Mouse (Mus musculus): ENCODE results near the gene Phpt1.
A peak's percentile ranks its signal among the peaks of the same experiment; 100 is the strongest.

Gene Phpt1

DNA sequence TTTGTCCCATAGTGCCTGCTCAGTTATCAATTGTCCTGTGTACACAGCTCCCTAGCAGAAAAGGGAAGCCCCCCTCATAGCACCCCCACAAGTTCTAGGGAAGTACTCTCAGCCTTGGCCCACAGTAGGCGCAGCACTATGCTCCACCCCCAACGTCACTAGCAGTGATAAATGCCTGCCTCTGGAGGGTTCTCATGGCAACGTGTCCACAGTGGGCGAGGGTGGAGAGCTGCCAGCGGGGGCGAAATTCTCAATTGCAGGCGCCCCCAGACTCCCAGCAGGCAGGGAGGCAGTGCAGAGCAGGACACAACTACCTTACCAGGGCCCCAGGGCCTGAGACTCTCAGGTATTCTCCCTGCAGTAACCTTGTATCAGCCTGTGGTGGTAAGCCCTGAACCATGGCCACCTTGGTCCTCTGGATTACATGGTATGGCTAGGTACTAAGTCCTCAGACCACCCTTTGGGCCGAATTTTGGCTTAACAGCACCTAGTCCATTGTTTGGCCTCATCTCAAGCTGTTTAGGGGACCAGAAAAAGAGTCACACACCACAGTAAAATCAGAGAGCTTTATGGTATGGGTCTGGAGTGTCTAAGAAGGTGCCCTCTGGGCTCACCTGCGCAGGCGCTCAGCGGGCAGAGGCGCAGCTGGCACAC, 7.6 kb upstream of the Phpt1 start:
- peak in 1 of 2 experiments; percentile 49 for DNase-seq

DNA sequence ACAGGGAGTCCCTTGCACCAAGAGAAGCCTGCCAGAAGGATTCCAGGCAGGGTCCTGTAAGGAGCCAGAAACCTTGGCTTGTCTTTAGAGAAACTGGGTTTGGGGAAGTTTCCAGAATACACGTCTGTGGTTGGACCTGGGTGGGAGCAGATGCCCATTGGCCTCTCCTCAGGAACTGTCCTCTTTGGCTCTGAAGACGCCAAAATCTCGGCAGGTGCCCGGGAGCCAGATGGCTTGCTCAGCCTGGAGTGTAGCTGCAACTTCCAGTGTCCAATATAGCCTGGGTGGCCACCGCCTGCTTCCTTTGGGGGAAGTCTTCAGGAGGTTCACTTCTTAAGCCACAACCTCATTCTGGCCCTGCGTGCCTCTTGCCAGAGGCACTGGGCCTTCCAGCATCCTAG, 6.9 kb upstream of the Phpt1 start:
- no peak for DNase-seq

DNA sequence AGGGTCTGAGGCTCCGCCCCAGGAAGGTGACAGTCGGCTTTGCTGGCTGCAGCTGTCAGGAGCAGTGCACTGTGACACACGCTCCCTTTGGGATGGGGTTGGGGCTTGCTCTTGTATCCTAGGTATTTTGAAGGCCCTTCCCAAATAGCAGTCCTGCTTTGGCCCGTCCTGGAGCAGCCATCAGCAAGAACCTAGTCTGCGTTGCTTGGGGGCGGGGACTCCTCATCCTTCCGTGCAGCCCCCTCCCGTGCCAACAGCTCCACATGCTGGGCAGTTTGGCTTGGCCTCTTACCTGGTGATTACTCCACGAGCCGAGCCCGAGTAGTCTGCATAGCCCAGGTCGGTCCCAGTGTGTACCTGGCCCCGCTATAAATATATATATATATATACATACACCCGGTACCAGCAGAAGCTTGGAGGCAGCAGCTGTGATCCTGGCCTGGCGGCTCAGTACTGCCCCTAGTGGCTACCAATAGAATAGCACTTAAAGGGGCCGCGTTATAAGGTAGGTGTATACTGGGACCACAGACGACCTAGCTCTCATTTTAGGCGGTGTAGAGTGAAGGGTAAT, 6.4 kb upstream of the Phpt1 start, which contains the start of gene Ajm1:
Gene Ajm1 (minus strand): TSS at position 464 of the 571 bp plus-strand sequence.
- peak in 1 of 2 experiments; percentile 67 for DNase-seq

DNA sequence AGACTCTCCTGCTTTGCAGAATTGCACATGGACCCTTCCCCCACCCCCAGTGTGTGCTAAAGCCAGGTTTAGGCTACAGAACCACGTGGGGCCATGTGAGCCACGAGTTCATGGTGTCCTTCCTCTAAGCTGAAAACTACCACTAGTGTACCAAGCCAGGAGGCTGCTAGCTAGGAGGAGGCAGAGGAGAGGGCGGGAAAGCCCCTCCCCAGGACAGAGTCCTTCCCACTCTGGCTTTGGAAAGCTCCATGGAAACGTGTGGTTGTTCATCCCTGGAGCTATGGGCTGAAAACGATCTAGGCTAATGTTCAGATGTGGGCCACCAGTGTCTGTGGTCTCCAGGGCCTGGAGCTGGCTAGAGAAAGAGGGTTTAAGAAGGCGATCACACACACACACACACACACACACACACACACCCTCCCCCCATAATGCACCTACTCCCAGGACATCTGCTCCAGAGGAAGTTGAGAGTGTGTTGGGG, 5.6 kb upstream of the Phpt1 start:
- DNase-seq, result peak in 1 of 2 experiments; percentile 31

DNA sequence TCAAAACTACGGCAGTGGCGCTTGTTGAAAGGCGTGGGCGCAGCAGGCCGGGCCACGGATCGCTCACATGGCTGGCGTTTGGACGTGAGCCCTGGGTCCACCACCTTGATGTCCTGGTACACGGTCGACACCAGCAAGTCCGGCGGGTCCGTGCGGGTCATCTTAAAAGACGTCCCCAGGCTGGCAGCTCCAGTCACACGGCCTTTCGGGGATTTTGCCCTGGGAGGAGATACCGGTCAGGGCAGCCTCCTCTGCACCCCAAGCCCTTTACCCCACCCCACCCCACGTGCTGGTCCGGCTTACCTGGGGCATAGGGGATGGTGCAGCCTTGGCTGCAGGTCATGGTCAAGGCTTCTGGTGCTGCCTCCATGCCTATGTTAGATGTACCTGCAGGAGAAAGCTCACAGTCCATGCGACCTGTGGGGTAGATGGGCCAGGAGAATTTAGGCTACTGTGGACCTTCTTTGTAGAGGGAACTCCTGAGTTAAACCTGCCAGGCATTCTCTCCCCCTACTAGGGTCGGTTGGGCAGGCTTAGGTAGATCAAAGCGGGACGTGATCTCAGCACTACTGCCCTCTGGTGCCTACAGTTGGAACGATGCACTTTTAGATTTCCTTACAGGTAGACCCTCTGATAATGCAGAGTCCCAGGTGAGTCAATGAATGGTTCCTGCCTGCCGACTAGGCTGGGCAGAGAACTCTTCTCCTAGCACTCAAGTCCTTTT, 4.9 kb upstream of the Phpt1 start:
- DNase-seq, result peak in 1 of 2 experiments; percentile 78

DNA sequence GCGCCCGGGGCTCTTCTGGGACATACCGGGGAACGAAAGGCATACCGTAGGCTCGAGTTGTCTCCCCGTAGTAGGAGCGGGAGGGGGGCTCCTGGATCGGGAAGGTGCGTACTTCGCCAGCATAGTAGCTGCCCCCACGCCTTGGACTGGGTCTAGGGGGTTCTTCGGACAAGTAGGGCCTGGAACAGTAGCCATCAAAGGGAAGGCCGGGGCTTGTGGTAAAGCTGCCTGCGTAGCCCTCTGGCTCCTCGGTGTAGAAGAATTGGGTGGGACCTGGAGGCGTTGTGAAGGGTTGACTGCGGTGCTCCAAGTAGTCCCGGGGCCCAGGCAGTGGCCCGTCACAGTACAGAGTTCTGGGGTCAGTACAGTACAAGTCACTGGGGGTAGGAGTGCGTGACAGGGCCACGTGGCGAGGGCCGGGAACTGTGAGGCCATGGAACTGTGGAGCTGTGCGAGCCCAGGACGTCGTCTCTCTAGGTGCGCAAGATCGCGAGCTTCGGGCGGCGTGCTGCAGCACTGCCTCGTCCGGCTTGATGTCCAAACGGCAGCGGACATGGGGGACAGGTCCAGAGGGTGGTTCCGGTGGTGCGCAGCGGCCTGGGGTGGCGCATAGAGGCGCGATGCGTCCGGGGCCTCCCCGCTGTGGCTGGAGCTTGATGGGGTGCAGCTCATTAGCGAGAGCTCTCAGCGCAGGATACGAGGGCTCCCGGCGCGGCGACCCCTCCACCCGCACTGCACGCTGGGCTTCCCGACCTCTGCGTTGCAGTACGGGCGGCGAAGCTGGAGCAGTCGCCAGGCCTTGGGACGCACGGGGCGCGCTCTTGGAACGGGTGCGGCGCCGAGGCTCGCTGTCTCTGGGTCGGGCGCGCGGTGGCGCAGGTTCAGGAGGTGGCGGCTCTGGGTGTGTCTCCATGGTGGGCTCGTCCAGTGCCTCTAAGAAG, 4.0 kb upstream of the Phpt1 start:
- peak in 1 of 2 experiments; percentile 29 for DNase-seq

DNA sequence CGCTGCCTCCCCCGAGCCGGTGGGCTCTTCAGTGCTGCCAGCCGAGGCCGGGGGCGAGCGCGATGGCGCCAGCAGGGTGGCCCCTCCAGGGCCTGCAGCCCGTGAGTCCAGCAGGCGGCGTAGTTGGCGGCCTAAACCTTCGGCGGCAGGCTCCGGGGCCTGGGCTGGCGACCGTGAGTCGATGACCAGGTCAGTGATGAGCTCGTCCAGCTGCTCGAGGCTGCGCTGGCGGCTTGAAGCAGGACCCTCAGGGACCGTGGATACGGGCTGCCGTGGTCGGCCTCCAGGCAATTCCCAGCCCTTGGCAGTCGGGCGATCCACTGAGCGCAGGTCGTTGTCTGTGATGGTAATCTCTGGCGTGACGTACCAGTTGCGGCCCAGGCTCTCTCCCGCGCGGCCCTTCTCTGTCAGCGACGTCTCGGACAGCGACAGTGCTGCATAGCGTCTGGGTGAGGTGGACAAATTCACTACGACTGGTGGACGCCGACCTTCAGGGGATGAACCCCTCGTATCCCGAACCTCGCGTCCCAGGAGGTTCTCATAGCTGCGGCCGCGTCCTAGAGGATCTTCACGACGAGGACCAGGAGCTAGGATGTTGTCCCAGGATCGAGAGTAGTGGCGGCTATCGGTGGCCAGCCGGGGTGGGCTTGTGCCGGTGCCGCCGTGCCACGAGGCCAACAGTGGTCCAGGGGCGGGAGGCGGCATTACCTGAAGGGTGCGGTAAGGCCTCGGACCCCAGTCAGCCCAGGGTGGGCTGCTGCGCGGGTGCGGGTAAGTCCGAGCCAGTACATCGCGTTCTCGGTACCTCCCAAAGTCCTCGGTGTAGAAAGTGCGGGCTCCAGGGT, 3.1 kb upstream of the Phpt1 start:
- DNase-seq, result peak in 1 of 2 experiments; percentile 59

DNA sequence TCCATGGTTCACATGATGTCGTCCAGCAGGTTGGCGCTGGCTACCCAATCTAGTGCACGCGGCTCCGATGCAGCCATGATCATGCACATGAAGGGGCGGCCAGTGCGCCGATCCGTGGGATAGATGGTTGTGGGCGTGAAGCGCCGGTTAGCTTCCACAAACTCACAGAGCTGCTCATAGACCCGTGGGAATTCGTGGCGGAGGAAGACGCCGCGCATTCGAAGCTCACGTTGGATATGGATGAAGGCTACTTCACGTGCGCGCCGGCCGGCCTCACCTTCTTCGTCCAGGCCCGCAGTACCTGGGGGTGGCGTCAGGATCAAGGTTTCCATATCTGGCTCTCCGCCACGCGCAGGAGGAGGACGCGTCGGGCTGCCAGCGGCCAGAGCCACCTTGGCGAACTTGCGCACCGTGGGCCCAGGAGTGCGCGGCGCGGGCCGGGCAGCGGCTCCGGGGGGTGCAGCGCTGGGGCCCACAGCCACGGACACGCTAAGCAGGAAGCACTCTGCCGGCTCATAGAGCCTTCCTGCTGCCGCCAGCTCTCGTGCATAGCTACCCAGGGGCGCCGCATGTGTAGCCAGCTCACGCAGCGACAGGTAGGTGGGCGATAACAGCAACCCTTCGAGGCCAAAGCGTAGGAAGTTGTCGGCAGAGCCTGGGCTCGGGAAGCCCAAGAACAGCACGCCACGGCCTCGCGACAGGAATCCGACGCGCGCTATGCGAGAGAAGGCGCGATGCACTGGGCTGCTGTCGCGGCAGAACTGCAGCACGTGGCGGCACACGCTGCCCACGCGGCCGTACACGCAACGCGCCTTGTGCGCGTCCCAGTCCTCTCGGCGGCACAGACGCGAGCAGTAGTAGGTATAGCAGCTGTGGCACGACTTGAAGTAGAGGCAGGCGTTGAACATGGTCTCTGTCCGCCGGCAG, 2.2 kb upstream of the Phpt1 start:
- DNase-seq, result peak in 1 of 2 experiments; percentile 47

DNA sequence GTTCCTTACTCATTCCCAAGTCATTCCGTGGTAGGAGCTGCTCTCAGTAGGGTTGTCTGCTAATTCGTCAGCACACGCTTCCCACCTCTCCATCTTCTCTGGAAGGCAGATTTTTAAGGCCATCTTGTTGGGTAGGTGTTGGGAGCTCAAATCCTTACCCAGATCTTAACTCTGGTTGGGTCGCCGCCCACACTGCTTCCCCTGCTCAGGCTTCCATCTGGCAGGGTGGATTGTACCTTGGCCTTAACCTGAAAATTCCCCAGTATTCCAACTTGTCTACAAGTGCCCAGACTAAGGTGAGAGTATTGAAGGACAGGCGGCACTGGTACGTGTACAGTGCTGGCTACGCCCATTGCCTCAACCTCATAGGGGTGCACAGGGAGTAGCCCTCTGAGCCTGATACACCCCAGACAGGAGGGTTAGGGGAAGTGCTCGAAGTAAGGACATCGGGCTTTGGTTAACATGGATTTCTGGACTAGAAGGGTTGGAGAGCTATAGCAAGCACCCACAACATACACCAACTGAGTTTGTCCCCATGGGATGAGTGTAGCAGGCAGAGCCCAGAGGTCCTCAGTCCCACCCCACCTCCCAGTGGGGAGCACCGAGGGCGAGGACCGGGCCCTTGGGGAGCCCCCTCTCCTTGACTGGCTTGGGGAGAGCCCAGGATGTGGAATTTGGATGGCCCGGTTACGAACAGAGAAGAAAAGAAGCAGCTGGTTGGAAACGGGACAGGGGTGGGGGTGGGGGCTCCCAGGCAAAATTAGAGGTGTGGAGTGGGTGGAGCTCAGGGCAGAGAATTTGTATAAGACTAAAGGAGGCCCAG, 1.2 kb upstream of the Phpt1 start:
- DNase-seq, result no peak

DNA sequence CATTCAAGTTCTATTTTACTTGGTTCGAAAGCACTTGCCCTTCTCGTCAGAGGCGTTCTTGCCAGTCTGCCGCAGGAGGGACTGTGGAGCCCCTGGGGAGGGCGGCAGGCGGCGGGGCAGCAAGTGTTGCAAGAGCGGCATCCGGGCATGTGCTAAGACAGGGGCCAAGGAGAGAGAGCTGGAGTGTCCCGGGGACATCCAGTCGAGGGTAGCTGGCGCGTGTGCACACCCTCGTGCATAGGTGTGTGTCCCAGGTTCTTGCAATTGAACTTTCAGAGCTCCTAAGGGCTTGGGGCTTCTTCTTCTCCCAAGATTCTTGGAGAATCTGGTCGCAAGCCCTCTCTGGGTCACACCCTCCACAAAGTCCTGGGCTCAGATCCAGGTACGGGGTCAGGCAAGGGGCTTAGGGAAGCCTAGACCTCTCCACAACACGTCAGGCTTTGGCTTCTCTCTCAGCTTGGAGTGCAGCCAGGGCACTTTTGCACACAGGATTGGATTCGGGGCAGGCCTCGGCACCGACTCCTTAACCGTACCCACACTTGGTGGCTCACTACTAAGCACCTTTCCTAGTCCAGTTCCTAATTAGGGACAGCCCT, 506 bp upstream of the Phpt1 start:
- DNase-seq, result peak in 1 of 2 experiments; percentile 62

DNA sequence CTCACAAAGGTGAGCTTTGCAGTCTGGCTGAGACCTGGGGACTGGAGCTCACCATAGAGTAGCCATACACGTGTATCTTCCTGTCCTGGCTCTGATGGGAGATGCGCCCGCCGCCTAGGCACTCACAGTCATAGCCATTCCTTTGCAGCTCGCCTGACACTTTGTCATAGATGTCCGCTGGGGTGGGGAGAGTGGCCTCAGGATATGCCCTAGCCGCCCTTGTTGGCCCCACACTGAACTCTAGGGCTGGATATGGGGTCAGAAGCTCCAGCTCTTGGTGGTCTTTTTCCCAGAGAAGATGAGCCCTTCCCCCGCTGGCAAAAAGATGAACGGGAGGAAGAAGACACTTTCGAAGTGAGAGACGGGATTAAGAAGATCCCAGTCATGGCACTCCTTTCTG, 888 bp downstream of the Phpt1 start:
- DNase-seq, result peak in 1 of 2 experiments; percentile 14

DNA sequence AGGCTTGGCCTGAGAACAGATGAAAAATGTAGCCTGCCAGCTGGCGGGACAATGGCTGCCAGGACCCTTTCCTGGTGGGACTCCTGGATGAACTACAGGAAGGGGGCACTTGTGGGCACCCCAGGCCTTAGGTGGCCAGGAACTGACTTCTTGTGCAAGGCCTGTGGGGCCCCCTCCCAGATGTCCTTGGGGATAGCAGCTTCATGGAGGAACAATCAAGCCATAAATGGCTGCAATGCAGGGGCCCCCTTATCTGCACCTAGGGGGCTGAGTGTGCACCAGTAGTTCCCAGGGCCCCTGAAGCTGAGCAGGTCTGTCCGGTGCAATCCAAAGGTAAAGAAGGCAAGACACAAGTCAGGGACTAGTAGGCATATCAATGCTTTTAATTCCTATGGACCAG, 2.0 kb downstream of the Phpt1 start:
- no peak for DNase-seq

DNA sequence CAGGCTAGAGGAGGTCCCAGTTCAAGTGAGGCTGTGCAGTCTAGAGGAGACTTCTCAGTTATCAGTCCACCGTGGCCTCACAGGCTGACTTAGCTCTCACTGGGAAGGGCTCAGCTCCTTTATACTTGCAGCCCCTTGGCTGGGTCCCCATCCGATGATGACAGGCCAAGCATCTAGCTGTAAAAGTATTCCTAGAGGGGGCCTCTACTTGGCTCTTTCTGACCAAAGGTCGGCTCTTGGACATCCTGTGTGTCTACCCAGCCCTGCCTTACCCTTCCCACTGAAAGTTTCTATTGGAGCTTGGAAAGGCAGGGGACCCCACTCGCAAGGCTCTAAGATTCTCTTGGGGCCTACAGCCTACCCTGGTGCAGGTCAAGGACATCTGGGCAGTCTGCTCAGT, 3.8 kb downstream of the Phpt1 start:
- DNase-seq, result no peak

DNA sequence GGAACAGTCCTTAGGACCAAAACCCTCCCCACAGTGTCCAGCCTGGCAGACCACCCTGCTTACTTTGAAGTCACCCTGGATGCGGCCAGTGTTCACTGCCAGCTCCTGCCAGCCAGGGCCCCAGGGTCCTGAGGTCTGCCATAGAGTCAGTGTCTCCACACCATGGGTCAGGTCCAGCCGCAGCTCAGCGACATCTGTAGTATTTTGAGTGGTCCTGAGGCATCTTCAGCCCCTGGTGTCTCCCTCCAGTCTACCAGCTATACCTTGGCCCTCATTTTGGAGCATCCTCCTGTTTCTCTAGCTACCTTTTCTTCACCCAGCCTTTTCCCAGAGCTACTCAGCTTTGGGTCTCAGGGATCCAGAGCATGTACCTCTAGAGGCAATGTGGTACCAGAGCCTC, 5.7 kb downstream of the Phpt1 start:
- DNase-seq, result peak in 1 of 2 experiments; percentile 2

DNA sequence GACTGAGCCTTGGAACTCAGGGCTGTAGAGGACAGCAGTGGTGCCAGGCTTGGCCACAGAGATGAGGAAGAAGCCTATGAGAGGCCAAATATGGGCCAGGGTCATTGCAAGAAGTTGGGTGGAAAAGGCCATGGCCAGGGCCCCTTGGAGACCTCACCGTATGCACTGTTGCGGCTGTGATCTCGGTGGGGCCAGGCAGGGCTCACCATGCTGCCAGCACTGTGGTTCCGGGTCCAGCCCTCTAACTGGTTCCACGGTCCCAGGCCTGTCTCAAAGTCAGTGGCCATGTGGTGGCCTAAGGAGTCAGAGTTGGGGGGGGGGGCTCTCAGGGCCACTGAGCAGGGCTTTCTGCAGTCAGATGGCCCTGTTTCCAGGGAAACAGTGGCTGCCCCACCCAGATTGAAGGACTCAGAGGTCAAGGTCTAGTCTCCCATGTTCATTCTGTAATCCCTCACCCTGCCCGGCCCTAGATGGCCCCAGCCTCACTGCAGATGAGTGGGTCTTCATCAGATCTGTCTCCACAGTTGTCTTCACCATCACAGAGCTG, 6.5 kb downstream of the Phpt1 start:
- DNase-seq, result peak in 1 of 2 experiments; percentile 10

DNA sequence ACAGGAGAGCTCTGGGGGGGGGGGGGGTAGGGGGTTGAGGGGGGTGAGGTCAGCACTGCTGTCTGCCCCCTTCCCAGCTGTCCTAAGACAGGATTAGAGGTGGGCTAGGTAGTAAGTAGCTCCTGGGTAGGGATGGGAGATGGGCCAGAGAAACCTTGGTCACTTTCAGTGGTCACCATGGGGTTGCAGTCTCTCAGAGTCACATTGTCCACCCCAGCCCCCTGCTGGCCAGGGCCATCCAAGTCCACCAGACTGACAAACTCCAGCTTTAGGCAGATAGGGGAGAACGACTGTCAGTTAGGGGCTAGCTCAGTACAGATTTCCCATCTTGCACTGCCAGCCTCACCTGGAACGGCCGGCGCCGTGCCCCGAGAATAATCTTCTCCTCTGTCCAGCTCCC, 8.5 kb downstream of the Phpt1 start:
- DNase-seq, result peak in 1 of 2 experiments; percentile 27

DNA sequence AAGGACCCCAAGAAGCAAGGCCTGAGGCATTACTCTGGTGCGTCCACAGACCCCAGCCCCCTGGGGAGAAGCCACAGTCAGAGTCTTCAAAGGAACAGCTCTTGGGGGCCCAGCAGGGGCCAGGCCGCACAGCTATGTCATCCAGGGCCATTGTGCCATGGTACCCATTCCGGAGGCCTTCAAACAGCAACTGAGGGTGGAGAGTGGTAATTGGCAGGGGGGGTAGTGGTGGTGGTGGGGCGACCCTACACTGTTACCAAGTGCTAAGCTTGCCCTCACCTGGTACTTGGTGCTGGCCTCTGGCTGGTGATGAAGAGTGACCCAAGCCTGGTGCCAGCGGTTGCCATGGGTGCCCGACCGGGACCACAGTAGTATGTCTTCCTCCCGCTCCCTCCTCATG, 9.3 kb downstream of the Phpt1 start:
- no peak for DNase-seq

DNA sequence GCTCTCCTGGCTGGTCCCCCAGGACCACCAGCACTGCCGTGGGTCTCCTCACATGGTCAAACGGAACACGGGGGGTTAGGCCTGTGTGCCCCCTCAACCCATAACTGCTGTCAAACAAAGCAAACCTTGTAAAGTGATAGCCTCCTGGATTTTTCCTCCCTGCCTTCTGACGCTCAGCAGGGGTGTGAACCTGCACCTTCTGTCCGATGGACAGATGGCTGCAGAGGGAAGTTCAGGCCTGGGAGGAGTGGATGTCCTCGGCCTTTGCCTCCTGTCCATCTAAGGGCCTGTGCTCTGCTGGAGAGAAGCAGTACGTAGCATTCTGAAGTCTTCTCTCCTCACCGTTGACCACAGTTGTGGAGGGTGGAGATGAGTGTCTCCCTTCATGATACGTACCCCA, 13.1 kb downstream of the Phpt1 start:
- no peak for DNase-seq

DNA sequence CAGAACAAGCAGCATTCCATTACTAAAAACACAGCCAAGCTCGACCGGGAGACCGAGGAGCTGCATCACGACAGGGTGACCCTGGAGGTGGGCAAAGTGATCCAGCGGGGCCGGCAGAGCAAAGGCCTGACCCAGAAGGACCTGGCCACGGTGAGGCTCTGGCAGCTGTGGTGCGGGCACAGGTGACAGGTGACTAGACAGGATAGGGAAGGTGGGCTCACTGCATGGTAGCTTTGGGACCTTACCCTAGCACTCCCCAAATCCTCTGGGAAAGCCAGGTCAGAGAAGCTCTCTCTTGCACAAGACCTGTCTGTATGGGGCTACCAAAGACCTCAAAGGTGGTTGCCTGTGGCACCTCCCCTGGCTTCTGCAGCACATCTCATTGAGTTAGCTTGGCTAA, 14.5 kb downstream of the Phpt1 start:
- peak in 1 of 2 experiments; percentile 34 for DNase-seq

Measured in kidney, postnatal 36 days (tissue).